Mouse (Mus musculus) testis, adult 2 months (tissue): ENCODE data around the gene Txn2.

ENCODE experiments used
- CTCF ChIP-seq: fragments of 200-500 bp; IDR thresholded peaks from 2 replicates; pipeline ENCODE4 v1.5.1; 2012; ENCODE audit warnings: low read depth, mild to moderate bottlenecking, inconsistent platforms, low read length, moderate library complexity; ENCODE audit not compliant: control insufficient read depth, insufficient read depth, insufficient replicate concordance
- POLR2A ChIP-seq: fragments of 200-500 bp; IDR thresholded peaks from 2 replicates; pipeline ENCODE4 v1.6.1; 2012; ENCODE audit warnings: low read depth, mild to moderate bottlenecking, inconsistent platforms, low read length, moderate library complexity; ENCODE audit not compliant: control insufficient read depth

- no peak for TF ChIP-seq CTCF
- no peak for TF ChIP-seq POLR2A
Measured at GRCm38 (mm10) chr15:77938516-77938915, 9.7 kb upstream of the Txn2 start.
